Mouse (Mus musculus): ENCODE measurements around the gene Dlg2. TPM values are rescaled to one million over a fixed set of nuclear protein-coding genes. Genes with fewer than 3 reads are reported as not detected.

The Dlg2 gene
- polyA plus RNA-seq, 1 experiment from 2014 or later: 6.9 TPM

GRCm38 (mm10) chr7:92005681-92006425, 1529.4 kb downstream of the Dlg2 start:
- H3K9me3 ChIP-seq (replicated peaks): no peaks in the 10 kb centered on the region
- no peak for ATAC-seq (ENCODE audit: low FRiP score)
- 85% methylated on average over 4 of the region's 4 CpGs for WGBS
- no peaks in the 10 kb centered on the region for H3K36me3 ChIP-seq
- no peak overlapping the region for H3K4me3 ChIP-seq
- no peak overlapping the region for H3K9ac ChIP-seq
- no peaks in the 10 kb centered on the region for H3K27me3 ChIP-seq
- no peak overlapping the region for H3K27ac ChIP-seq
- H3K4me2 ChIP-seq (replicated peaks): no peak overlapping the region
- H3K4me1 ChIP-seq: no peaks in the 10 kb centered on the region

- Histone ChIP-seq H3K4me1 (no peaks in the 10 kb centered on the region), H3K9ac (no peak overlapping the region), H3K36me3 (no peaks in the 10 kb centered on the region), H3K9me3 (replicated peaks) (no peaks in the 10 kb centered on the region), H3K4me2 (replicated peaks) (no peak overlapping the region), H3K27me3 (no peaks in the 10 kb centered on the region), H3K4me3 (no peak overlapping the region), H3K27ac (no peak overlapping the region)
- 96% methylated on average over 1 of the region's 1 CpGs for WGBS
- ATAC-seq (ENCODE audit: low FRiP score): no peak
These were observed 1532.2 kb downstream of the Dlg2 start for GRCm38 (mm10) chr7:92008702-92009101.

GRCm38 (mm10) chr7:92024928-92025327, 1548.5 kb downstream of the Dlg2 start:
- WGBS: 89% methylated on average over 1 of the region's 1 CpGs
- Histone ChIP-seq H3K4me2 (replicated peaks) (no peak overlapping the region), H3K36me3 (no peaks in the 10 kb centered on the region), H3K4me1 (no peaks in the 10 kb centered on the region), H3K4me3 (no peak overlapping the region), H3K9me3 (replicated peaks) (no peaks in the 10 kb centered on the region), H3K27me3 (no peaks in the 10 kb centered on the region), H3K27ac (no peak overlapping the region), H3K9ac (no peak overlapping the region)
- no peak for ATAC-seq (ENCODE audit: low FRiP score)

DNA sequence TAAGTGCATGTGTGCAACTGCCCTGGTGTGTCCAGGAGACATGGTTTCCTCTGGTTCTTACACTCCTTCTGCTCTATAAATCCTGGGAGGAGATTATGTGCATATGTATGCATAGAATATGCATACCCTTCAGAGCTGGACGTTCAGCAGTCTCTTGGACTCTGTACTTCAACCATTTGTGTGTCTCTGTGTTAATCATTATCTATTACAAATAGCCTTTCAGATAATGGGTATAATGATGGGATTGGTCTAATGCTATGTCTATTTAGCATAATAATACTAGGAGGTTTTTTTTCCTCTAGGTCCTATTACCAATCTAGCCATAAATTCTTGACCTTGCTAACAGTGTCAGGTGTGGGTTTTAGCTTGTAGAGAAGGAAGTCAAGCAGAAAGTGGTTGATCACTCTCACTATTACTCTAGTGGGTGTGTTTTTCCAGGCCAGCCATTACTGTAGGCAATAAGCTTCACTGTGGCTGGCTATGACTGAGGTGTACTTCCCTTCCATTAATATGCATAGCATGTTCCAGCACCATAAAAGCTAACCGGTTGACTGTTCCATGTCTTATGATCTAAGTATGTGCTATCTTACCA, 1549.1 kb downstream of the Dlg2 start:
- Histone ChIP-seq H3K4me2 (replicated peaks) (no peak overlapping the region), H3K4me3 (no peak overlapping the region), H3K36me3 (no peaks in the 10 kb centered on the region), H3K27ac (no peak overlapping the region), H3K27me3 (no peaks in the 10 kb centered on the region), H3K9me3 (replicated peaks) (no peaks in the 10 kb centered on the region), H3K9ac (no peak overlapping the region), H3K4me1 (no peaks in the 10 kb centered on the region)
- 77% methylated on average over 2 of the region's 2 CpGs for WGBS
- ATAC-seq (ENCODE audit: low FRiP score): no peak

DNA sequence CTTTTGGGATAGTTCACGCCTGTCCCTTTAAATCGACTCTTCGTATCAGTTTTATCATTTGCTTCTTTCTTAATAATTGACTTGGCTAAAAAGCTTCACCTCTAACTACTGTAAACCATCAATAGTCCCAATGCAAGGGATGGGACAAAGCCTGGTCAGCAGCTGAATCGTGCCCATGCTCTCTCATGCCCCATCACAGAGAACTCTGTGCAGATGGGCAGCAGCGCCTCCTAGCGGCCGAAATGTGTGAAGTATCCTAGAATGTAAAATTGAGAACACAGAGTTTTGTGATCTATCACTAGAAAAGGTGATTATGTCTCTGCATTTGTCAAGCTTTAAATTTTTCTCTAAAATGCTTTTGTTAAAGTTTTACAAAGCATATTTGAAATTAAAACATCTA, 1550.6 kb downstream of the Dlg2 start:
- no peak overlapping the region for H3K9ac ChIP-seq
- H3K4me3 ChIP-seq: no peak overlapping the region
- no peaks in the 10 kb centered on the region for H3K36me3 ChIP-seq
- no peaks in the 10 kb centered on the region for H3K9me3 ChIP-seq (replicated peaks)
- H3K4me1 ChIP-seq: no peaks in the 10 kb centered on the region
- H3K4me2 ChIP-seq (replicated peaks): no peak overlapping the region
- no peaks in the 10 kb centered on the region for H3K27me3 ChIP-seq
- ATAC-seq (ENCODE audit: low FRiP score): no peak
- no peak overlapping the region for H3K27ac ChIP-seq
- 38% methylated on average over 7 of the region's 7 CpGs for WGBS

- H3K9me3 ChIP-seq (replicated peaks): no peaks in the 10 kb centered on the region
- 97% methylated on average over 2 of the region's 2 CpGs for WGBS
- H3K9ac ChIP-seq: no peak overlapping the region
- no peaks in the 10 kb centered on the region for H3K27me3 ChIP-seq
- no peaks in the 10 kb centered on the region for H3K36me3 ChIP-seq
- no peak for ATAC-seq (ENCODE audit: low FRiP score)
- no peak overlapping the region for H3K27ac ChIP-seq
- H3K4me1 ChIP-seq: no peaks in the 10 kb centered on the region
- H3K4me2 ChIP-seq (replicated peaks): no peak overlapping the region
- H3K4me3 ChIP-seq: no peak overlapping the region
These were observed 1557.8 kb downstream of the Dlg2 start for GRCm38 (mm10) chr7:92034256-92034655.

GRCm38 (mm10) chr7:92040187-92040586, 1563.7 kb downstream of the Dlg2 start:
- H3K36me3 ChIP-seq: no peaks in the 10 kb centered on the region
- no peak for ATAC-seq (ENCODE audit: low FRiP score)
- H3K9me3 ChIP-seq (replicated peaks): no peaks in the 10 kb centered on the region
- H3K4me1 ChIP-seq: no peaks in the 10 kb centered on the region
- no peak overlapping the region for H3K4me2 ChIP-seq (replicated peaks)
- no peak overlapping the region for H3K4me3 ChIP-seq
- H3K9ac ChIP-seq: no peak overlapping the region
- no peaks in the 10 kb centered on the region for H3K27me3 ChIP-seq
- H3K27ac ChIP-seq: no peak overlapping the region

GRCm38 (mm10) chr7:92040785-92041411, 1564.4 kb downstream of the Dlg2 start:
- no peak overlapping the region for H3K4me2 ChIP-seq (replicated peaks)
- H3K4me1 ChIP-seq: no peaks in the 10 kb centered on the region
- WGBS: 59% methylated on average over 2 of the region's 2 CpGs
- no peak overlapping the region for H3K9ac ChIP-seq
- no peak for ATAC-seq (ENCODE audit: low FRiP score)
- H3K27me3 ChIP-seq: no peaks in the 10 kb centered on the region
- no peak overlapping the region for H3K27ac ChIP-seq
- no peaks in the 10 kb centered on the region for H3K9me3 ChIP-seq (replicated peaks)
- H3K36me3 ChIP-seq: no peaks in the 10 kb centered on the region
- no peak overlapping the region for H3K4me3 ChIP-seq

DNA sequence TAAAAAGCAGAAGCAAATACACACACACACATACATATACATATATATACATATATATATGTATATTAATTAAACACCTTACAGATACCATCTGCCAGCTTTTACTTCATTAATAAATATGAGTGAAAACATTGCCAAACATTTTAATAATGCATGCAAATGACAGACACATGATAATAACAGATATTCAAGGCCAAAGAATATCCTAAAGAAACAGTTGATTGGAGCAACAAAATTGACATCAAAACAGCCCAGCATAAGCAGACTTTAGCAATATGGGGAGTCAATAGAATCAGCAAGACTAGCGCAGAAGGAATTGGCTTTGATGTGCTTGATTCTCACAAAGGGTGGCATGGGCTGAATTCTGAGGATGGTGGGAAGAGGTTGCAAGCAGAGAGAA, 1568.5 kb downstream of the Dlg2 start:
- no peak for ATAC-seq (ENCODE audit: low FRiP score)
- Histone ChIP-seq H3K27me3 (no peaks in the 10 kb centered on the region), H3K9me3 (replicated peaks) (no peaks in the 10 kb centered on the region), H3K4me1 (no peaks in the 10 kb centered on the region), H3K4me2 (replicated peaks) (no peak overlapping the region), H3K27ac (no peak overlapping the region), H3K4me3 (no peak overlapping the region), H3K36me3 (no peaks in the 10 kb centered on the region), H3K9ac (no peak overlapping the region)
- 89% methylated on average over 1 of the region's 1 CpGs for WGBS

DNA sequence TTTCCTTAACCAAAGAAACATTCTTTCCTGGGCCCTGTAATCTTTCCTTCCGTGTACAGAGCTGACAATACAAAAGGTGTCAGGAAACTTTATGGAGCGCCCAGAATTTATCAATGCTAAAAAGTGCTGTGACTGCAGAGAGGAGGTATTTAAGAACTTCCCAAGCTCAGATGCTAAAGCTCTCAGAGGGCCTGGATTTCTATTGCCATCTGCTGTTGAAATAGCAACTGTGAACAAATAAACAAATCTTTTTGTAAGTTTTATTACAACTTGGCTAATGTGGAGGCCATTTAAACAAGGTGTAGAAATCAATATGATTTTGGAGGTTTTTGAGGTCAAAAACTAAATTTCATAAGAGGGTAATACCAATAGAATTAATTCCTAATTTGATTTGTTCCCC, 1570.8 kb downstream of the Dlg2 start:
- no peak for ATAC-seq (ENCODE audit: low FRiP score)
- WGBS: 59% methylated on average over 2 of the region's 2 CpGs
- H3K36me3 ChIP-seq: no peaks in the 10 kb centered on the region
- H3K9ac ChIP-seq: no peak overlapping the region
- H3K9me3 ChIP-seq (replicated peaks): no peaks in the 10 kb centered on the region
- H3K27me3 ChIP-seq: no peaks in the 10 kb centered on the region
- H3K4me2 ChIP-seq (replicated peaks): no peak overlapping the region
- no peak overlapping the region for H3K27ac ChIP-seq
- no peak overlapping the region for H3K4me3 ChIP-seq
- H3K4me1 ChIP-seq: no peaks in the 10 kb centered on the region

DNA sequence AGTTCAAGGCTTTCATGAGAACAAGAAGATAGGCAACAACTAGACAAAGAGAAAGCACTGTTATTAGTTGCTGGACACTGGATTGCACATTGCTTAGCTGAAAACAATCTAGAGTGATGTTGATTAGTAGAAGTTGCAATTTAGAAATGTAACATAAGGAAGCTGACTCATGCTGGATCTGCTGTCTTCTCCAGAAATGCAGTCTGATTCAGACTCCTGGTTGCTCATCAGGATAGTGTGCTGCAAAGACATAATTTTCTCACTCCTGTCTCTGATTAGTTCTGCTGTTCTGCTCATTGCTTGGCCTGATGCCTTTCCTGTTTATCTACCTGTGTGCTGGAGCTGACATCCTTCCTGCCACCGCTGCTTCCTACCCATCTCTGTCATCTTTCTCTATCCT, 1572.4 kb downstream of the Dlg2 start:
- Histone ChIP-seq H3K27ac (no peak overlapping the region), H3K9ac (no peak overlapping the region), H3K4me2 (replicated peaks) (no peak overlapping the region), H3K36me3 (no peaks in the 10 kb centered on the region), H3K27me3 (no peaks in the 10 kb centered on the region), H3K4me1 (no peaks in the 10 kb centered on the region), H3K9me3 (replicated peaks) (no peaks in the 10 kb centered on the region), H3K4me3 (no peak overlapping the region)
- WGBS: 90% methylated on average over 1 of the region's 1 CpGs
- no peak for ATAC-seq (ENCODE audit: low FRiP score)

GRCm38 (mm10) chr7:92066851-92067250, 1590.4 kb downstream of the Dlg2 start:
- no peak for ATAC-seq (ENCODE audit: low FRiP score)
- Histone ChIP-seq H3K9me3 (replicated peaks) (no peaks in the 10 kb centered on the region), H3K4me3 (no peak overlapping the region), H3K36me3 (no peaks in the 10 kb centered on the region), H3K27me3 (no peaks in the 10 kb centered on the region), H3K27ac (no peak overlapping the region), H3K4me2 (replicated peaks) (no peak overlapping the region), H3K4me1 (no peaks in the 10 kb centered on the region), H3K9ac (no peak overlapping the region)
- 65% methylated on average over 4 of the region's 4 CpGs for WGBS

GRCm38 (mm10) chr7:92087429-92087828, 1611.0 kb downstream of the Dlg2 start:
- Histone ChIP-seq H3K9ac (no peak overlapping the region), H3K9me3 (replicated peaks) (no peaks in the 10 kb centered on the region), H3K36me3 (no peaks in the 10 kb centered on the region), H3K4me3 (no peak overlapping the region), H3K27ac (no peak overlapping the region), H3K27me3 (no peaks in the 10 kb centered on the region), H3K4me1 (no peaks in the 10 kb centered on the region), H3K4me2 (replicated peaks) (no peak overlapping the region)
- 51% methylated on average over 2 of the region's 3 CpGs for WGBS
- no peak for ATAC-seq (ENCODE audit: low FRiP score)
